Mouse (Mus musculus): ENCODE results near the gene Kcnk5. TPM values are rescaled to one million over a fixed set of nuclear protein-coding genes. Genes with fewer than 3 reads are reported as not detected.

Gene Kcnk5
- total RNA-seq, 1 experiment from 2014 or later = 9.0 TPM

GRCm38 (mm10) chr14:20205747-20206146, 24.1 kb upstream of the Kcnk5 start:
- ATAC-seq (ENCODE audit: extremely low read depth, insufficient number of reproducible peaks, low FRiP score, poor library complexity, severe bottlenecking) = no peak

GRCm38 (mm10) chr14:20203301-20203700, 21.7 kb upstream of the Kcnk5 start:
- ATAC-seq (ENCODE audit: extremely low read depth, insufficient number of reproducible peaks, low FRiP score, poor library complexity, severe bottlenecking) = no peak

- no peak for ATAC-seq (ENCODE audit: extremely low read depth, insufficient number of reproducible peaks, low FRiP score, poor library complexity, severe bottlenecking)
Measured at GRCm38 (mm10) chr14:20202655-20203181, 21.1 kb upstream of the Kcnk5 start.

GRCm38 (mm10) chr14:20201066-20201683, 19.6 kb upstream of the Kcnk5 start:
- no peak for ATAC-seq (ENCODE audit: extremely low read depth, insufficient number of reproducible peaks, low FRiP score, poor library complexity, severe bottlenecking)

GRCm38 (mm10) chr14:20193103-20193715, 11.6 kb upstream of the Kcnk5 start:
- ATAC-seq (ENCODE audit: extremely low read depth, insufficient number of reproducible peaks, low FRiP score, poor library complexity, severe bottlenecking) = no peak

GRCm38 (mm10) chr14:20191136-20191735, 9.6 kb upstream of the Kcnk5 start:
- ATAC-seq (ENCODE audit: extremely low read depth, insufficient number of reproducible peaks, low FRiP score, poor library complexity, severe bottlenecking) = no peak

GRCm38 (mm10) chr14:20189751-20190150, 8.1 kb upstream of the Kcnk5 start:
- ATAC-seq (ENCODE audit: extremely low read depth, insufficient number of reproducible peaks, low FRiP score, poor library complexity, severe bottlenecking) = no peak

GRCm38 (mm10) chr14:20185426-20185825, 3.8 kb upstream of the Kcnk5 start:
- no peak for ATAC-seq (ENCODE audit: extremely low read depth, insufficient number of reproducible peaks, low FRiP score, poor library complexity, severe bottlenecking)

GRCm38 (mm10) chr14:20183701-20184100, 2.1 kb upstream of the Kcnk5 start:
- ATAC-seq (ENCODE audit: extremely low read depth, insufficient number of reproducible peaks, low FRiP score, poor library complexity, severe bottlenecking) = no peak

- no peak for ATAC-seq (ENCODE audit: extremely low read depth, insufficient number of reproducible peaks, low FRiP score, poor library complexity, severe bottlenecking)
Measured at GRCm38 (mm10) chr14:20182596-20182995, 987 bp upstream of the Kcnk5 start.

GRCm38 (mm10) chr14:20180751-20181162, 852 bp downstream of the Kcnk5 start:
- ATAC-seq (ENCODE audit: extremely low read depth, insufficient number of reproducible peaks, low FRiP score, poor library complexity, severe bottlenecking) = no peak

GRCm38 (mm10) chr14:20180304-20180703, 1.3 kb downstream of the Kcnk5 start:
- ATAC-seq (ENCODE audit: extremely low read depth, insufficient number of reproducible peaks, low FRiP score, poor library complexity, severe bottlenecking) = no peak

GRCm38 (mm10) chr14:20179731-20180280, 1.8 kb downstream of the Kcnk5 start:
- no peak for ATAC-seq (ENCODE audit: extremely low read depth, insufficient number of reproducible peaks, low FRiP score, poor library complexity, severe bottlenecking)

GRCm38 (mm10) chr14:20179080-20179479, 2.5 kb downstream of the Kcnk5 start:
- no peak for ATAC-seq (ENCODE audit: extremely low read depth, insufficient number of reproducible peaks, low FRiP score, poor library complexity, severe bottlenecking)

GRCm38 (mm10) chr14:20178593-20178992, 3.0 kb downstream of the Kcnk5 start:
- ATAC-seq (ENCODE audit: extremely low read depth, insufficient number of reproducible peaks, low FRiP score, poor library complexity, severe bottlenecking) = no peak

- no peak for ATAC-seq (ENCODE audit: extremely low read depth, insufficient number of reproducible peaks, low FRiP score, poor library complexity, severe bottlenecking)
Measured at GRCm38 (mm10) chr14:20177494-20178123, 4.0 kb downstream of the Kcnk5 start.

GRCm38 (mm10) chr14:20175705-20176104, 5.9 kb downstream of the Kcnk5 start:
- ATAC-seq (ENCODE audit: extremely low read depth, insufficient number of reproducible peaks, low FRiP score, poor library complexity, severe bottlenecking) = no peak

- ATAC-seq (ENCODE audit: extremely low read depth, insufficient number of reproducible peaks, low FRiP score, poor library complexity, severe bottlenecking) = no peak
Measured at GRCm38 (mm10) chr14:20175114-20175513, 6.5 kb downstream of the Kcnk5 start.

GRCm38 (mm10) chr14:20174696-20175095, 6.9 kb downstream of the Kcnk5 start:
- ATAC-seq (ENCODE audit: extremely low read depth, insufficient number of reproducible peaks, low FRiP score, poor library complexity, severe bottlenecking) = no peak

Data from neutrophil, adult 5-6 weeks (primary cell).